Mouse (Mus musculus): ENCODE results near the gene Pik3r4.

The Pik3r4 gene

GRCm38 (mm10) chr9:105700702-105701101 is 57.9 kb downstream of the Pik3r4 start:
- DNase-seq: no peak

- no peak for DNase-seq
Measured at GRCm38 (mm10) chr9:105701966-105702365, 59.2 kb downstream of the Pik3r4 start.

DNA sequence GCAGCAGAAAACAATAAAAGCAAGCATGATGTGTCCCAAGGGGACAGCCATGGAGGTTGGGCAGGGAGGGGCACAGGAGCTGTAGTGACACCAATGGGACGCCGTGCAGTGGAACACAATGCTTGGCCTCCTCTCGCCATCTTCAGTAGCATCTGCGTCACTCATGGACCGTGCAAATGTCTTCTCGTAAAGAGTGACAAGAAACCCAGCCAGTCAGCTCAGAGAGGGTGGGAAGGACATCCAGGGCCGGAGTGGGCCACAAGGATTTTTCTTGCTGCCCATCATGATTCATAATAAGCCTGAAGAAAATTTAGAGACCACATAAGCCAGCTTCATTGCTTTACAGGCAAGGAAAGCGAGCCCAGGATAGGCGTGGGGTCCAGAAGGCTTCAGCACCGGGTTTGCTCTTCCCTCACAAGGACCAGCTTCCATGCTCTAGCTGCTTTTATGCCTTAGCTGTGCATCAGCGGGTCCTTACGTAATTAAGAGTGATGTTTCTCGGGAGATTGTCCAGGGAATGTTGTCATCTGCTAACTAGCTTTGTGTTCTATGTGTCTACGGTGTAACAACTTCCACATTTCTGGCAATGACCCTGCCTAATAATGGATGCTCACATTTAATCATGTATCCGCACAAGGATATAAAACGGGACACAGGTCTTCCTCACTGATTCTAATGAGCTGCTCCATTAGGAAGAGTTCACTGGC is 61.6 kb downstream of the Pik3r4 start:
- DNase-seq: no peak

DNA sequence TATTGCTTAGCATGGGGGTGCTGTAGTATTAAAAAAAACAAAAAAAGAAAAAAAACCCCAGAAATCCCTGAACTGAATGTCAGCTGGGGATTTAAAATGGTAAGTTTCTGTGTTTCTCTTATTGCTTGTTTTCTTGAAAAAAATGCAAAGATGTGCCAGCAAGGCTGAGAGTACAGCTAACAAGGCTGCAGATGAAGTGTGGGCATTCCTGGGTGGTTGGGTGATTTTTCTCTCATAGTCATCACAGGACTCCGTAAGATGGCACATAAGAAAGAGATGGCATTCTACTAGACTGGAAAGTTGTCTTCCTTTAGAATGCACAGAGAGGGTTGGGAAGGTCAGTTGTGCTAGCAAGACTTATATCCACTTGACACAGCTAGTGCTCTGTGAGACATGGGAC is 62.2 kb downstream of the Pik3r4 start:
- no peak for DNase-seq

GRCm38 (mm10) chr9:105712049-105712448 is 69.3 kb downstream of the Pik3r4 start:
- DNase-seq: no peak

- DNase-seq: no peak
Measured at GRCm38 (mm10) chr9:105719367-105719766, 76.6 kb downstream of the Pik3r4 start.

GRCm38 (mm10) chr9:105719851-105720395 is 77.1 kb downstream of the Pik3r4 start:
- DNase-seq: no peak

DNA sequence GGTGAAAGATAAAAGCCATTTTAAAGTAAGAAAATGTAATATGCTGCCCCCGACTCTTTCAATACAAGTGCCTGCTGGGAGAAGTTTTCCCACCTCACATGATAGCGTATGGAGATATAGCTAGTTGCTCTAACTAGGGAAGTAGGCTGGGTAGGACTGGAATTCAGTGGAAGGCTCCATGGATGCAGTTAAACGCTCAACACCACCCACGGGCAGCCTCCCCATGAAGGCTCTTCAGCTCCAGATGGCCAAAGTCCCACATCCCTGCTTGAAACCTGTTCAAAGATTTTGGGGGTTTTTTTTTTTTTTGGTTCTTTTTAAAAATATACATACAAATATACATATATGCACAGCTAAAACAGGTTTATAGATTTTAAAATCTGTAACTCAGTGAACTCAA is 77.7 kb downstream of the Pik3r4 start:
- DNase-seq: no peak

- DNase-seq: no peak
Measured at GRCm38 (mm10) chr9:105731976-105732375, 89.2 kb downstream of the Pik3r4 start.

DNA sequence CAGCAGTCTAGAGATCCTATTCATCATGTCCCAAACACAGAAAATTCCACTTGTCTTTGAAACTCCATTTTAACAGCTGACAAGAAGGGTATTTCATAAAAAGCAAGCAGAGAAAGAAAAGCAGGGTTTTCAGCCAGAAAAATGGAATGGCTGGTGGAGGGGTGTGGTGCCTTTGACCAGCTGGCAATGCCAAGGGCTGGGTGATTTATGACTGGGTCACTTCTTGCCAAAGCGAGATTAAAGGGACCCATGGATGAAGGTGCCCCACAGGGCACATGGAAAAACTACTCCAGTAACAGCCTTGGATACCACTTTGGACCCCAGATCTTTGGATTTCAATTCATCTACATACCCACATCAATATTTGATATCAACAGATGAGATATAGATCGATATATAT is 91.9 kb downstream of the Pik3r4 start:
- DNase-seq: no peak

DNA sequence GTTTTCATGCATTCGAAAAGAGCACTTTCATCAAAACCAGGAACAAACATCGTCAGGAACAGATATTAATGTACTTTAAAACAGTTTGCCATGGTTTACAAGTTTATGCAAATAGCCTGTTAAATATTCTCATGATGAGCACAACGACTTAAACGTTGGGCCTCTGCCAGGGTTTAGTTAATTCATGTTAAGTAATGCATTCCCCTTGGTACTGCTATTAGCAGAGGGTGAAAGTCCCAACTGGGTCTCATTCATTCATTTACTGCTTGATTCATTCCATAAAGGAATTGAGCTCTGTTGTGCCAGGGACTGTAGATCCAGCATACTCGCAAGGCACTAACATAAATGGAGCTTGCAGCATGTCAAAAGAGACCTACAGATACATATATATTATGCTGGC is 92.4 kb downstream of the Pik3r4 start:
- no peak for DNase-seq
